Mouse (Mus musculus) limb, embryonic 14.5 days (tissue): ENCODE data around the gene Med7. TPM values are rescaled to one million over a fixed set of nuclear protein-coding genes. Genes with fewer than 3 reads are reported as not detected.

Experiments used
- ATAC-seq: fragments of 200-750 bp; cut with Nextera tagmentation; 2 replicates; pipeline ENCODE4 v1.8.0; 2017; ENCODE audit warnings: low read depth, moderate number of reproducible peaks, moderate TSS enrichment; ENCODE audit not compliant: low FRiP score
- DNase-seq: peaks from one replicate; pipeline ENCODE4 v3.0.0-alpha.2; 2015; ENCODE audit warnings: low spot score
- H3K27ac ChIP-seq: fragments of 300-500 bp; sonication (generic); replicated peaks from 2 replicates; pipeline ENCODE4 v1.5.1; 2014; ENCODE audit warnings: low read depth, mild to moderate bottlenecking, low read length, moderate library complexity, mixed read lengths
- H3K27me3 ChIP-seq: fragments of 300-500 bp; sonication (generic); 2 replicates; pipeline ENCODE4 v1.6.1; 2014; ENCODE audit warnings: low read length, mixed read lengths; ENCODE audit not compliant: control insufficient read depth, insufficient read depth
- H3K36me3 ChIP-seq: fragments of 300-500 bp; sonication (generic); 2 replicates; pipeline ENCODE4 v1.6.1; 2014; ENCODE audit warnings: mild to moderate bottlenecking, low read length, moderate library complexity, mixed read lengths; ENCODE audit not compliant: control insufficient read depth, insufficient read depth
- H3K4me1 ChIP-seq: fragments of 300-500 bp; sonication (generic); 2 replicates; pipeline ENCODE4 v1.6.1; 2014; ENCODE audit warnings: antibody characterized with exemption, low read length, mixed read lengths; ENCODE audit not compliant: control insufficient read depth, insufficient read depth
- H3K4me2 ChIP-seq: fragments of 300-500 bp; sonication (generic); replicated peaks from 2 replicates; pipeline ENCODE4 v1.6.1; 2014; ENCODE audit warnings: low read depth, mild to moderate bottlenecking, low read length, moderate library complexity; ENCODE audit not compliant: severe bottlenecking
- H3K4me3 ChIP-seq: fragments of 300-500 bp; sonication (generic); replicated peaks from 2 replicates; pipeline ENCODE4 v1.5.1; 2014; ENCODE audit warnings: low read length
- H3K9ac ChIP-seq: fragments of 300-500 bp; sonication (generic); 2 replicates; pipeline ENCODE4 v1.6.1; 2014; ENCODE audit warnings: mild to moderate bottlenecking, low read depth, low read length, moderate library complexity; ENCODE audit not compliant: severe bottlenecking
- H3K9me3 ChIP-seq: fragments of 300-500 bp; sonication (generic); 2 replicates; pipeline ENCODE4 v1.6.1; 2016; ENCODE audit warnings: low read length; ENCODE audit not compliant: control insufficient read depth
- POLR2A ChIP-seq: fragments of 200-500 bp; IDR thresholded peaks from 2 replicates; pipeline ENCODE4 v1.8.0; 2012; ENCODE audit warnings: inconsistent platforms, mild to moderate bottlenecking, moderate library complexity, borderline replicate concordance; ENCODE audit not compliant: insufficient read depth, insufficient read length; ENCODE audit errors: extremely low read depth
- WGBS: fragments of 180-500 bp; shearing (Covaris S2); extraction: QIAGEN DNeasy Blood & Tissue Kit; methylation state at CpG from one replicate; pipeline ENCODE4 v1.1.7; 2014; 5-methylcytosine and 5-hydroxymethylcytosine counted together
- polyA plus RNA-seq, 2 experiments: library from polyadenylated mRNA; depleted of rRNA in 1 of 2; stranded (reverse) in 1 of 2; unstranded in 1 of 2; fragments of >200 nt; fragmentation: Nextera tagmentation in 1 of 2; extraction: Ambion mirVana in 1 of 2; gene quantifications; 2 replicates each; pipeline versions ENCODE4 v1.2.1 to v1.2.3; 2012 to 2014

Med7 gene
- polyA plus RNA-seq, 2 experiments: 46.1 to 75.8 TPM

GRCm38 (mm10) chr11:46466878-46467277 lies 30.2 kb downstream of the Med7 start:
- Histone ChIP-seq H3K4me2 (no peak overlapping the region), H3K27me3 (no peaks in the 10 kb centered on the region), H3K36me3 (no peaks in the 10 kb centered on the region), H3K9ac (no peak overlapping the region), H3K9me3 (no peaks in the 10 kb centered on the region), H3K4me1 (peaks cover 4% of the 10 kb centered on the region; the same call in 1 of the 2 replicates), H3K27ac (no peak overlapping the region), H3K4me3 (no peak overlapping the region)
- DNase-seq: no peak
- 94% methylated on average over 2 of the region's 2 CpGs for WGBS
- TF ChIP-seq POLR2A: no peak
- ATAC-seq: no peak

DNA sequence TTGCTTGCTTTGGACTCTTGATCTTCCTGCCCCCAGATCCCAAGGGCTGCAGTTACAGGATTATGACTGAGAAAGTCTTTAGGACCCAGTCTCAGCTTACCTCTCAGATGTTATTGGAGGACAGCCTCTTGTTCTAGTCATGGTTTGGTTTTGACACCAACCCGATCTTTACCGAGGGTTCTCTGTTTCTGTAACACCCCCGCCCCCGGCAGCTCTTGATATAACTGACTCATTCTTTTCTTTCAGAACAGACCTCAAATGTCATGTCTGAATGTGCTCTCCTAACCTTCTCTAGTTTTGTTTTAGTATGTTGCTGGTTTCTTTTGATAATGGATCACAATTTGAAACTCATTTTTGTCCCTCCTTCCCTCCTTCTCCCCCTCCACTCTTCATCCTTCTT lies 37.5 kb downstream of the Med7 start:
- Histone ChIP-seq H3K9me3 (no peaks in the 10 kb centered on the region), H3K27ac (no peak overlapping the region), H3K27me3 (no peaks in the 10 kb centered on the region), H3K9ac (no peak overlapping the region), H3K4me3 (no peak overlapping the region), H3K4me2 (no peak overlapping the region), H3K36me3 (no peaks in the 10 kb centered on the region), H3K4me1 (no peaks in the 10 kb centered on the region)
- no peak for ATAC-seq
- DNase-seq: no peak
- no peak for TF ChIP-seq POLR2A
- WGBS: 86% methylated on average over 4 of the region's 4 CpGs

GRCm38 (mm10) chr11:46479311-46479710 lies 42.6 kb downstream of the Med7 start:
- H3K36me3 ChIP-seq: no peaks in the 10 kb centered on the region
- TF ChIP-seq POLR2A: no peak
- no peak overlapping the region for H3K27ac ChIP-seq
- 79% methylated on average over 9 of the region's 9 CpGs for WGBS
- H3K9me3 ChIP-seq: no peaks in the 10 kb centered on the region
- DNase-seq (no peak), ATAC-seq (no peak)
- H3K9ac ChIP-seq: no peak overlapping the region
- H3K27me3 ChIP-seq: no peaks in the 10 kb centered on the region
- H3K4me1 ChIP-seq: no peaks in the 10 kb centered on the region
- no peak overlapping the region for H3K4me3 ChIP-seq
- no peak overlapping the region for H3K4me2 ChIP-seq

- ATAC-seq (no peak), DNase-seq (no peak)
- Histone ChIP-seq H3K4me2 (no peak overlapping the region), H3K9me3 (no peaks in the 10 kb centered on the region), H3K36me3 (no peaks in the 10 kb centered on the region), H3K27me3 (no peaks in the 10 kb centered on the region), H3K27ac (no peak overlapping the region), H3K4me1 (no peaks in the 10 kb centered on the region), H3K4me3 (no peak overlapping the region), H3K9ac (no peak overlapping the region)
- WGBS: 47% methylated on average over 7 of the region's 7 CpGs
- no peak for TF ChIP-seq POLR2A
These were observed 43.8 kb downstream of the Med7 start for GRCm38 (mm10) chr11:46480517-46480916.

DNA sequence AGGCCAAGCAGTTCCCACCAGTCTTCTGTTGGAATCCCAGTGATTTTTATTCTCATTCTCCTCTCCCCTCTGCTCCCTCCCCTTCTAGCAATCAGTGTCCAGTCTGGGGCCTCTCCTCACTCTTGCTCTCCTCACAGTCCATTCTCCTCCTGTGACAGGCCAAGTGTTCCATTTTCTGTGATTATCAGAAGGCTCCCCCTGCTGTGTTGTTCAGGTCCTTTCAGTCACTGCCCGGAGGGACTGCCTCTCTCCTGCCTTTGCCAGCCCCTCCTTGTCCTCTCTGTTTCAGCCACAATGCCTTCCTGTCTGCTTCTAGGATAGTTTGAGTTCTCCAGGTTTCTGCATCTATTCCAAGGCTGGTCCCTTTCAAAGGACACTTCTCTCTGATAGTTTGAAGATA lies 51.5 kb downstream of the Med7 start:
- DNase-seq (no peak), ATAC-seq (no peak)
- WGBS: 6% methylated on average over 1 of the region's 1 CpGs
- Histone ChIP-seq H3K36me3 (no peaks in the 10 kb centered on the region), H3K9me3 (no peaks in the 10 kb centered on the region), H3K9ac (no peak overlapping the region), H3K27me3 (no peaks in the 10 kb centered on the region), H3K27ac (no peak overlapping the region), H3K4me3 (no peak overlapping the region), H3K4me2 (no peak overlapping the region), H3K4me1 (no peaks in the 10 kb centered on the region)
- no peak for TF ChIP-seq POLR2A

- no peak overlapping the region for H3K4me3 ChIP-seq
- no peaks in the 10 kb centered on the region for H3K36me3 ChIP-seq
- H3K27me3 ChIP-seq: no peaks in the 10 kb centered on the region
- ATAC-seq (no peak), DNase-seq (no peak)
- TF ChIP-seq POLR2A: no peak
- no peak overlapping the region for H3K9ac ChIP-seq
- no peak overlapping the region for H3K27ac ChIP-seq
- no peaks in the 10 kb centered on the region for H3K4me1 ChIP-seq
- no peak overlapping the region for H3K4me2 ChIP-seq
- WGBS: 83% methylated on average over 2 of the region's 2 CpGs
- no peaks in the 10 kb centered on the region for H3K9me3 ChIP-seq
These were observed 51.9 kb downstream of the Med7 start for GRCm38 (mm10) chr11:46488650-46489049.

Other genes starting within 250 kb of the Med7 start
- 0.06 TPM in 1 of 2 replicates, not detected in the other for gene Fndc9, start 201.4 kb upstream of the Med7 start, polyA plus RNA-seq (2012; rRNA removed)
- 0.08 TPM in 1 of 2 replicates, not detected in the other for gene Fndc9, start 201.4 kb upstream of the Med7 start, polyA plus RNA-seq (2014; fragmentation: Nextera tagmentation; extraction: Ambion mirVana)
- 6.5 and 7.1 TPM in 2 replicates for gene Cyfip2, start 124.1 kb upstream of the Med7 start, polyA plus RNA-seq (2012; rRNA removed)
- 7.8 and 9.2 TPM in 2 replicates for gene Cyfip2, start 124.1 kb upstream of the Med7 start, polyA plus RNA-seq (2014; fragmentation: Nextera tagmentation; extraction: Ambion mirVana)
- 0.14 and 0.18 TPM in 2 replicates for gene Itk, start 47.4 kb upstream of the Med7 start, polyA plus RNA-seq (2012; rRNA removed)
- gene Itk, start 47.4 kb upstream of the Med7 start, polyA plus RNA-seq (2014; fragmentation: Nextera tagmentation; extraction: Ambion mirVana): 0.28 and 0.32 TPM in 2 replicates
- gene Fam71b, start 40.4 kb upstream of the Med7 start, polyA plus RNA-seq (2012; rRNA removed): not detected in 2 replicates
- gene Fam71b, start 40.4 kb upstream of the Med7 start, polyA plus RNA-seq (2014; fragmentation: Nextera tagmentation; extraction: Ambion mirVana): not detected in 2 replicates
- 0.22 and 0.31 TPM in 2 replicates for gene Havcr2, start 18.0 kb downstream of the Med7 start, polyA plus RNA-seq (2012; rRNA removed)
- gene Havcr2, start 18.0 kb downstream of the Med7 start, polyA plus RNA-seq (2014; fragmentation: Nextera tagmentation; extraction: Ambion mirVana): 0.14 and 0.30 TPM in 2 replicates
- gene Gm12169, start 87.3 kb downstream of the Med7 start, polyA plus RNA-seq (2012; rRNA removed): not detected in 2 replicates
- gene Gm12169, start 87.3 kb downstream of the Med7 start, polyA plus RNA-seq (2014; fragmentation: Nextera tagmentation; extraction: Ambion mirVana): not detected in 2 replicates
- 0.05 and 0.06 TPM in 2 replicates for gene BC053393, start 134.6 kb downstream of the Med7 start, polyA plus RNA-seq (2012; rRNA removed)
- 0.08 TPM in 1 of 2 replicates, not detected in the other for gene BC053393, start 134.6 kb downstream of the Med7 start, polyA plus RNA-seq (2014; fragmentation: Nextera tagmentation; extraction: Ambion mirVana)
- gene Dppa1, start 192.3 kb downstream of the Med7 start, polyA plus RNA-seq (2012; rRNA removed): not detected in 2 replicates
- gene Dppa1, start 192.3 kb downstream of the Med7 start, polyA plus RNA-seq (2014; fragmentation: Nextera tagmentation; extraction: Ambion mirVana): not detected in 2 replicates